Mouse (Mus musculus) spleen, adult 2 months (tissue): ENCODE results near the gene Cradd.

Experiments
- CTCF ChIP-seq: fragments of 200-500 bp; IDR thresholded peaks from 2 replicates; pipeline ENCODE4 v1.5.1; 2011; ENCODE audit warnings: mild to moderate bottlenecking, inconsistent platforms; ENCODE audit not compliant: insufficient read depth, insufficient read length, insufficient replicate concordance; ENCODE audit errors: extremely low read depth
- POLR2A ChIP-seq: fragments of 200-500 bp; IDR thresholded peaks from 2 replicates; pipeline ENCODE4 v1.6.1; 2011; ENCODE audit warnings: low read depth, low read length, inconsistent platforms

DNA sequence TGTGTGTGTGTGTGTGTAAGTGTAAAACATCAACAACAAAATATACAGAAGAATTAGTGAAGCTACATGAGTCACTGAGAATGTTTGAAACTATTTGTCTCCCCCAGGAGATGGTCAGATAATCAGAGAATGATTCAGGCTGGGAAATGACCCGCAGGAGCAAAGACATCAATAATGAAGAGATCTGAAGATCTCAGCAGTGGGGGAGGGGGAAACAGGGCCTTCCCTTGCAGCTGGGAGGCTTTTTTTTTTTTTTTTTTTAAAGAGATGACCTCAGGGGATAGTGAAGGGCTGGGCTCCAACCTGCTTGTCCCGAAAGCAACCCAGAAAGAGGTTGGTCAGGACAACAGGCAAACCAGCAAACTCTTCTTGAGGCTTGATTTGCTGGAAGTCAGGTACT lies 38.4 kb upstream of the Cradd start:
- no peak for TF ChIP-seq POLR2A
- no peak for TF ChIP-seq CTCF
